Mouse (Mus musculus) lung, adult 2 months (tissue): ENCODE measurements at regions not wholly inside any gene's neighbourhood (a gene's known extent, or its start where the extent isn't known, plus 50 kb on each side); places are given as distances from the start of the nearest gene placed in this dataset.

Experiments used
- DNase-seq: peaks from one replicate; pipeline ENCODE4 v3.0.0; 2022
- H3K4me1 ChIP-seq: fragments of 200-500 bp; 2 replicates; pipeline ENCODE4 v1.6.1; 2011; ENCODE audit warnings: low read length; ENCODE audit not compliant: control insufficient read depth, insufficient read depth
- H3K4me3 ChIP-seq: fragments of 200-500 bp; replicated peaks from 2 replicates; pipeline ENCODE3; 2011; ENCODE audit warnings: low read depth, mild to moderate bottlenecking, control low read depth, low read length; ENCODE audit errors: extremely low read depth
- CTCF ChIP-seq: fragments of 200-500 bp; IDR thresholded peaks from 2 replicates; pipeline ENCODE4 v1.5.1; 2011; ENCODE audit warnings: mild to moderate bottlenecking, low read length, control low read depth; ENCODE audit not compliant: insufficient read depth
- POLR2A ChIP-seq: fragments of 200-500 bp; IDR thresholded peaks from 2 replicates; pipeline ENCODE4 v1.6.1; 2011; ENCODE audit warnings: low read depth, mild to moderate bottlenecking, control low read depth, low read length, borderline replicate concordance; ENCODE audit errors: extremely low read depth
- WGBS: fragments of 180-500 bp; shearing (Covaris S2); methylation state at CpG from one replicate; pipeline ENCODE4 v1.1.7; 2018; 5-methylcytosine and 5-hydroxymethylcytosine counted together

DNA sequence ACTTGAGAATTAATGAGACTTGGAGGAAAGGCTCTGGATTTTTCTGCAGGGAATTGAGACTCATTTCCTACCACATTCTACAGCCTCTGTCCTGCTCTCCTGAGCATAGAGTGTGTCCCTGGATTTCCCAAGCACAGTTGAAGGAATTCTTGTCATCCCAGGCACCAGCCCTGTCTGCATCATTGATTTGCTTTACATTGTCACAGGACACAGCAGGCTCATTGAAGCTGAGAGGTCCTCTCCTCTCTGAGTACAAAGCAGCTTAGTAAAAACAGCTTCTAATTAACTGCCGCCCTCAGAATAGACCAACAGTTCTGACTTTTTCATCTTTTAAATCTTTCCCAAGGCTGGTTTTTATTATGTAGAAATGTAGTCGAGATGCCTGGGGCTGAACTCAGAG, 429.7 kb downstream of the Fgf9 start:
- no peak overlapping the region for H3K4me3 ChIP-seq
- no peak for DNase-seq
- no peaks in the 10 kb centered on the region for H3K4me1 ChIP-seq
- 55% methylated on average over 2 of the region's 2 CpGs for whole genome bisulfite sequencing
- TF ChIP-seq POLR2A (no peak), CTCF (no peak)

DNA sequence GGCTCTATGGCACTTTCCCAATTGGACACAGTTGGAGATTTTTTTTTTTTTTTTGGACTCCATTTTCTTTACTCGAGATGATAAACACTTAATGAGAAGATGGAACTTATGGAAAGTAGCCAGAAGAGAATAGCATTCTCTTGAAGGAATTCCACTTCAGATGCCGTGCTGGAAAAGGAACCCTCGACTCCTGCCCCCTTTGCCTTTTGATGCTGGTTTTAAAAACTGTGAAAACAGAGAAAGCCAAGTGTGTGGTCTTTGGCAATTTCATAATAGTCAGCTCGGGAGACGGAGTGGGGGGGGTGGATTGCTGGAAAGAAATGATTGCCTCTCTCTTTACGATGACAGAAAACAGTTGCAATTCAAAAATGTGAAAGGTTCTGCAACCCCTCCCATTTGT, 429.2 kb downstream of the Fgf9 start:
- 51% methylated on average over 6 of the region's 6 CpGs for WGBS
- TF ChIP-seq CTCF, result no peak
- no peak for TF ChIP-seq POLR2A
- H3K4me3 ChIP-seq, result no peak overlapping the region
- H3K4me1 ChIP-seq, result no peaks in the 10 kb centered on the region
- DNase-seq, result no peak

GRCm38 (mm10) chr14:58499071-58499470, 428.7 kb downstream of the Fgf9 start:
- Histone ChIP-seq H3K4me1 (no peaks in the 10 kb centered on the region), H3K4me3 (no peak overlapping the region)
- no peak for TF ChIP-seq POLR2A
- no peak for TF ChIP-seq CTCF
- DNase-seq, result no peak
- 68% methylated on average over 7 of the region's 7 CpGs for WGBS

DNA sequence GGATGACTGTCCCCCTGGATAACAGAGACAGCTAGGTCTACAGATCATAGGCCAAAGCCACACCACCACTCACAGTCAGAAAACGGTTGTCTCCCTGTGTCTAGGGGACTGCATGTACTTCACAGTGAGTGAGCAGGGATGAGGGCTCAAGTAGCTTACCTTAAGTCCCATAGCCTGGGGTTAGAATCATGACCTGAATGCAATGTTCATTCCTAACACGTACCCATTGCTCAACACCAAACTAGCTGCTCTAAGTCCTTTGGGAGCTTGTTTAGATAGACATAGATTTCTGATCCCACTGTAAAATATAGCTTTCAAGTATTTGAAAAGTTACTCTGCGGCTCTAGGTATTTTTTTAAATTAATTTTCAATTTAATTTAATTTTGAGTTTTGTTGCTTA, 426.6 kb downstream of the Fgf9 start:
- no peaks in the 10 kb centered on the region for H3K4me1 ChIP-seq
- no peak overlapping the region for H3K4me3 ChIP-seq
- 92% methylated on average over 3 of the region's 3 CpGs for WGBS
- no peak for DNase-seq
- TF ChIP-seq POLR2A, result no peak
- TF ChIP-seq CTCF, result no peak

DNA sequence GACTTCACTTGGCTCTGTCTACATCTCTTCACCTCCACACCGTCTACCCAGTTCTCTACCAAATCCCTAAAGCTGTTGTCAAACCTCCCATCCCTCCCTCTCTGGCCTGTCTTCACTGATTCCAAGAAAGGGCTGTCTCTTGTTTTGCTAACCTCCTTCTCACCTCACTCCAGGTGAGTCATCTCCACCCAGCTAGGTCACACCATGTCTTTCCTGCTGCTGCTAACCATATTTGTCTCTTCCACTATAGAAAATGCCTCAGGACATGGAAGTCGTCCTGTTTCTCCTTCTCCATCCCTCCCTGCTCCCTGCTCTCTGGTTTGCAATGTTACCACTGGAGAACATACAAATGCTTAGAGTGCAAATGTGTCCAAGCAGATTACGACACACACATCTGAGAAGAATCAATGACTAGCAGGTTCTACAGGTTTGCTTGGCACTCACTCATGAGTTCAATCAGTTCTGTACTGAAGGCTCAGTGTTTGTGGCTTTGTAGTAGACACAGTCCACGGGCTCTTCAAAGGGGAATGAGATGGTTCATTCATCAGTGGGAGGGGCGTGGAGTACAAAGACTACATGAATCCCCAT, 424.1 kb downstream of the Fgf9 start:
- DNase-seq, result no peak
- no peak for TF ChIP-seq POLR2A
- TF ChIP-seq CTCF, result no peak
- WGBS, result 71% methylated on average over 5 of the region's 5 CpGs
- H3K4me3 ChIP-seq, result no peak overlapping the region
- no peaks in the 10 kb centered on the region for H3K4me1 ChIP-seq

DNA sequence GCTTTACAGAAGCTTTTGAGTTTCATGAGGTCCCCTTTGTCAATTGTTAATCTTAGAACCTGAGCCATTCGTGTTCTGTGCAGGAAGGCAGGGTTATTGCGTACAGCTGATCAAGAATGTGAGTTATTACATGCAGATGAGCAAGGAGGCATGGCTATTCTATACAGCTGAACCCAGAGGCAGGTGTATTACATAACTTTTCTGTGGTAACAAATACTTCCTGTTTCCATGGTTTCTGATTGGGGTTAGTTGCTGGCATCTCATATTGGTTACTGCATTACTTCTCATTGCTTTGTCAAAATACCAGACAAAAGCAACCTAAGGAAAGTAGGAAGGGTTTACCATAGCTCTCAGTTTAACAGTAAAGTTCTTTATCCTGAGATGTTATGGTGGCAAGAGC, 421.8 kb downstream of the Fgf9 start:
- WGBS, result 83% methylated on average over 2 of the region's 2 CpGs
- TF ChIP-seq POLR2A (no peak), CTCF (no peak)
- no peak overlapping the region for H3K4me3 ChIP-seq
- DNase-seq, result no peak
- no peaks in the 10 kb centered on the region for H3K4me1 ChIP-seq

DNA sequence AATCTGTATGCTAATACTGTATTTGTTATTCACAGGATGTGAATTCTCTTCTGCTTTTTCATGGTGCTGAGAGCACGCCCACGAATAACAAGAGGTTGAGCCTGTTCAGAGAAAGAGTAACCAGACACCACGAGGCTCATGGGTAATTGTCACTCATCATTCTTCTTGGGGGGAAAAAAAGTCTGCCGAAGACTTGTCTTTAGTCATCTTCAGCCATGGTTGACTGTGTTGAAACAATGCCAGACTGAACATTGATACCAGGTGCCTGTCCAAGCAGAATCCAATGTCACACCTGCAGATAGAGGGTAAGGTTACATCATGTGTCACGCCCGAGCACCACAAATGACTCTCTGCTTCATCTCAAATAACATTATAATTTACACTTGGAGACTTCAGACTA, 418.5 kb downstream of the Fgf9 start:
- Histone ChIP-seq H3K4me3 (no peak overlapping the region), H3K4me1 (no peaks in the 10 kb centered on the region)
- WGBS, result 79% methylated on average over 6 of the region's 6 CpGs
- TF ChIP-seq POLR2A, result no peak
- TF ChIP-seq CTCF, result no peak
- DNase-seq, result no peak

GRCm38 (mm10) chr14:58487836-58488235, 417.5 kb downstream of the Fgf9 start:
- WGBS, result 86% methylated on average over 6 of the region's 6 CpGs
- H3K4me3 ChIP-seq, result no peak overlapping the region
- DNase-seq, result no peak
- no peaks in the 10 kb centered on the region for H3K4me1 ChIP-seq
- no peak for TF ChIP-seq POLR2A
- TF ChIP-seq CTCF, result no peak

DNA sequence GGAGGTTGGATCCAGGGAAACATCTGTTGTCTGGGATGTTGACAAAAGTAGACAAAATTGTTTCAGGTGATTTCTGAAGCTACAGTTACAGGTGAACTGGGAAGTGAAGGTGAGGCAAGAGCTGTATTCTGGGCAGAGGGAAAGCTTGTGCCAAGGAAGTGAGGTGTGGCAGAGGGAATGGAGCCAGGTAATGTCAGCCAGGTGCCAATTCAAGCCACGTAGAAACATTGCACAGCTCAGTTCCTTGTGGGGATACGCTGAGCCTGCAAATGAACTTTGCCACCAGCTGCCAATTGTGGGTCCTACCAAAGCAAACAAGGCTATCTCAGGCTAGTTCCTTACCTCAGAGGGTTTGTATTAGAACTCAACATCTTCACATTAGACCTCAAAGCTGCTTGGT, 410.1 kb downstream of the Fgf9 start:
- no peak for DNase-seq
- H3K4me3 ChIP-seq, result no peak overlapping the region
- TF ChIP-seq CTCF, result no peak
- TF ChIP-seq POLR2A, result no peak
- 66% methylated on average over 2 of the region's 2 CpGs for WGBS
- H3K4me1 ChIP-seq, result no peaks in the 10 kb centered on the region

GRCm38 (mm10) chr14:58470678-58471077, 400.3 kb downstream of the Fgf9 start:
- 56% methylated on average over 3 of the region's 3 CpGs for WGBS
- Histone ChIP-seq H3K4me1 (no peaks in the 10 kb centered on the region), H3K4me3 (no peak overlapping the region)
- TF ChIP-seq POLR2A, result no peak
- TF ChIP-seq CTCF, result no peak
- DNase-seq, result no peak
